Mouse (Mus musculus) ES-E14 (cell line): ENCODE results near the gene Slc12a5.

ENCODE experiments used
- HCFC1 ChIP-seq: IDR thresholded peaks from 2 replicates; pipeline ENCODE4 v1.6.1; 2012; ENCODE audit warnings: low read length, inconsistent platforms, borderline replicate concordance; ENCODE audit not compliant: insufficient read depth
- MAFK ChIP-seq: IDR thresholded peaks from 2 replicates; pipeline ENCODE4 v1.6.1; 2014; ENCODE audit warnings: mild to moderate bottlenecking, low read depth, low read length, inconsistent platforms; ENCODE audit not compliant: insufficient read depth
- ZNF384 ChIP-seq: IDR thresholded peaks from 2 replicates; pipeline ENCODE4 v1.6.1; 2012; ENCODE audit warnings: low read depth, low read length, inconsistent platforms

- TF ChIP-seq ZNF384 (no peak), MAFK (no peak), HCFC1 (no peak)
Observed at GRCm38 (mm10) chr2:164913428-164913786, 47.2 kb upstream of the Slc12a5 start.
